Mouse (Mus musculus) kidney, adult 2 months (tissue): ENCODE data around the gene Zbtb21.

Source experiments
- CTCF ChIP-seq: fragments of 200-500 bp; conservative IDR thresholded peaks from 2 replicates; pipeline ENCODE4 v1.5.1; 2011; ENCODE audit warnings: low read depth, mild to moderate bottlenecking, control low read depth, low read length, moderate library complexity, mixed read lengths; ENCODE audit not compliant: insufficient read depth, insufficient read length
- POLR2A ChIP-seq: fragments of 200-500 bp; IDR thresholded peaks from one replicate; pipeline ENCODE4 v1.6.1; 2011; ENCODE audit warnings: low read depth, low read length, control low read depth

DNA sequence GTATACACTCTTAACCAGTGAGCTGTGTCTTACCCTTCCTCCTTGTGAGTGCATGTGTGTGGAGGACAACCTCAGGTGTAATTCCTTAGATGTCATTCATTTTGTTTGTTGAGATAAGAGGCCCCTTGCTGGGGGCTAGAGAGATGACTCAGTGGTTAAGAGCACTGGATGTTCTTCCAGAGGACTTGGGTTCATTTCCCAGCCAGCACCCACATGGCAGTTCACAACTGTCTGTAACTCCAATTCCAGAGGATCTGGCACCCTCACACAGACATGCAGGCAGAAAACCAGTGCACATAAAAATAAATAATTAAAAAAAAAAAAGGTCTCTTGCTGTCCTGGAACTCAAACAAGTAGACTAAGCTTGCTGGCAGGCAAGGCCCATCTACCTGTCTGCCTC lies 20.6 kb downstream of the Zbtb21 start:
- TF ChIP-seq CTCF: no peak
- no peak for TF ChIP-seq POLR2A
